Mouse (Mus musculus) liver, embryonic 14.5 days (tissue): ENCODE data around the gene Srgap3.

Experiments used
- CTCF ChIP-seq: IDR thresholded peaks from 2 replicates; pipeline ENCODE4 v1.5.1; 2016; ENCODE audit warnings: antibody characterized with exemption, low read depth, control low read depth
- EP300 ChIP-seq: IDR thresholded peaks from 2 replicates; pipeline ENCODE4 v1.6.1; 2016; ENCODE audit warnings: antibody characterized with exemption, low read depth

GRCm38 (mm10) chr6:112773754-112774153 lies 173.3 kb downstream of the Srgap3 start:
- TF ChIP-seq CTCF (no peak), EP300 (no peak)
